Mouse (Mus musculus) ovary, postnatal 14 days (tissue): Measurements from ENCODE around the gene Mgll.

Experiments
- DNase-seq: peaks from one replicate; pipeline ENCODE4 v3.0.0; 2022; ENCODE audit warnings: low spot score

Mgll gene

DNA sequence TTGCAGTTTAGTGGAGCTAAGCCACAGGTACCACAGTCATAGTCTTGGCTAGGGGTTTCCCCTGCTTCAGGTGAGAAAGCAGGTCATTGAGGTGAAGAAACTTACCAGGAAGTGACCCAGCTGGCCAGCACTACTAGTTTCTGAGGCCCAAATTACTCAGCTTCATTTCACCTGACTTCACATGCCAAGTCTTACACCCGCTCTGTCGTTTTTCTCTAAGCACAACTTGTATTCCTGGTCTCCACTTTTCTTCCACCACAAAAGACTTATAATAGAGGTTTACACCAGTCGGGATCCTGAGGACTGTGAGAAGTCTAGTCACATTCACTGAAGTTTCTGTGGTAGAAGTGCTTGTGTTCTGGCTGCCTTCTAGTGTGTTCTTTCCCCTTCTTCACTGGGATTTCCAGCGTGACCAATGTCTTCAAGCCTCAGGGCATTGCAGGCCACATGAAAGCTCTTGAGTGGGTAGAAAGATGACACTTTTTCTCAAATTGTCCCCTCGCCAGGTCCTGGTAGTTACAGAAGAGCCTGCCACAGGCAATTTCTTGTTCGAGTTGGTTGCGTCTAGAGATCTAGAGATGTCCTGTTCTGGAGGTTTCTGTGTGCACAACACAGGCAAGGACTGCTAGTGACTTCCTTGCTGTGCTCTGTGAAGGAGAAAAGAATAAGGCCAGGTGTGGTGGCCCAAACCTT lies 6.0 kb upstream of the Mgll start:
- no peak for DNase-seq

DNA sequence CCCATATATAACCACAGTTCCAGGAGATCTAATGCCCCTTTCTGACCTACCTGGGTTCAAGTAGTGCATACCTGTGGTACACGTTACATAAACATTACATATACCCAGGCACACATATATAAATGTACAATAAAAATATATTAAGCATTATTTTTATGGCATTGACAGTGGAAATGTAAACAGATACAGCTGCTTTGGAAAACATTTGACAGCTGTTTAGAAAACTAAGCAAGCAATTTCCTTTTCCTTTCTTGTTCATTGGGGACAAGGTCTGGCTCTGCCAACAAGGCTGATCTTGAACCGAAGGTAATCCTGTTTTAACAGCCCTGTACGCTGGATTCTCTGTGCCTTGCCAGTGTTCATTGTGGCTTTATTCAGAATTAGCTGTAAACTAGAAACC lies 3.2 kb upstream of the Mgll start:
- no peak for DNase-seq

DNA sequence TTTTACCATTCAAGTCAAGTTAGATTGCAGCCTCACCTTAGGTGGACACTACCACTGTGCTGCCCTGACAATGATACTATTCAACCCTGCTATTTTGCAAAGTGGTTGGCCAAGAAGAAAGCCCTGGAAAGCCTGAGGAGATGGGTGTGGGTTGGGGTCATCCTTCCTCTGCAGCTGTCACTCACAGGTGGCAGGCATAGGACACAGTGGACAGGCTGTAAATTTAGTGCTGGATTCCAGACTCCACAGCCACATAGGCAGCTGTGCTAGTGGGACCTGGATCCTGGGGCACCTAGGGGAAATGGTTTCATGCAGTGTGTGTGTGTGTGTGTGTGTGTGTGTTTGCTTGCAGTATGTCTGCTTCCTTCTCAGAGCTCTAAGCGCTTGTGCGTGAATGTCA lies 1.3 kb upstream of the Mgll start:
- DNase-seq = no peak

- DNase-seq = no peak
These were observed 353 bp upstream of the Mgll start for GRCm38 (mm10) chr6:88723806-88724312.

DNA sequence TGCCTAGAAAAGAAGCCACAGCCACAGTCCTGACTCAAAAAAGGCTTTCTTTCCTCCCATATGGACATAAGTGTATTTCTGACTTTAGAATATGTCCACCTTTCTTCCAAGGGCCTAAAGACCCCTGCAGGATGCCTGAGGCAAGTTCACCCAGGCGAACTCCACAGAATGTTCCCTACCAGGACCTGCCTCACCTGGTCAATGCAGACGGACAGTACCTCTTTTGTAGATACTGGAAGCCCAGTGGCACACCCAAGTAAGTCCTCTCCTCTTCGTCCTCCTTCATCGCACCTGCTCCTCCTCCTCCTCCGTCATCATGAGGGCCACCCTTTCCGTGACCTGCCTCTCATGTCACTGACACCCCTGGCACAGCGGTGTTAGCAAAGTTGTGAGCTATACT lies 1.4 kb downstream of the Mgll start:
- DNase-seq = no peak

- DNase-seq = no peak
These were observed 2.3 kb downstream of the Mgll start for GRCm38 (mm10) chr6:88726252-88727211.

GRCm38 (mm10) chr6:88727490-88727889 lies 3.3 kb downstream of the Mgll start:
- DNase-seq = no peak

GRCm38 (mm10) chr6:88728054-88728453 lies 3.8 kb downstream of the Mgll start:
- no peak for DNase-seq

GRCm38 (mm10) chr6:88728515-88728914 lies 4.3 kb downstream of the Mgll start:
- DNase-seq = no peak

- DNase-seq = no peak
These were observed 7.1 kb downstream of the Mgll start for GRCm38 (mm10) chr6:88731211-88731751.

DNA sequence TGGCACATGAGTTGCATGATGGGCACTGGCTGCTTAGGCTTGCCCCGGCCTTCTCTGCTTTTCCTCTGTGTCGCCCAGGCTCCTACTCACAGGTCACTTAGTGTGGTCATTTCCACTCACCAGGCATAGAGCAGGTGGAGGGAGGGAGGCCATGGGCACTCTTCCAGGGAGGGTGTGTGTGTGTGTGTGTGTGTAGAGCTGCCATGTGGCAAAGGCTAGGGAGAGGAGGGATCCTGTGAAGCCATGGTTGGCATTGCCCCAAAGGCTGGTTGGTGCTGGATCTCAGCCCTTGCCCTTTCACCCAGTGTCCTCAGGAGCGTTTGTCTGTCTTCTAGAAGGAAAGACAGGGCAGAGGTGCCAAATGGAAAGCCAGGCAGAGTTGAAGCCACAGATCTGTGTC lies 7.8 kb downstream of the Mgll start:
- peak; percentile 43 for DNase-seq

DNA sequence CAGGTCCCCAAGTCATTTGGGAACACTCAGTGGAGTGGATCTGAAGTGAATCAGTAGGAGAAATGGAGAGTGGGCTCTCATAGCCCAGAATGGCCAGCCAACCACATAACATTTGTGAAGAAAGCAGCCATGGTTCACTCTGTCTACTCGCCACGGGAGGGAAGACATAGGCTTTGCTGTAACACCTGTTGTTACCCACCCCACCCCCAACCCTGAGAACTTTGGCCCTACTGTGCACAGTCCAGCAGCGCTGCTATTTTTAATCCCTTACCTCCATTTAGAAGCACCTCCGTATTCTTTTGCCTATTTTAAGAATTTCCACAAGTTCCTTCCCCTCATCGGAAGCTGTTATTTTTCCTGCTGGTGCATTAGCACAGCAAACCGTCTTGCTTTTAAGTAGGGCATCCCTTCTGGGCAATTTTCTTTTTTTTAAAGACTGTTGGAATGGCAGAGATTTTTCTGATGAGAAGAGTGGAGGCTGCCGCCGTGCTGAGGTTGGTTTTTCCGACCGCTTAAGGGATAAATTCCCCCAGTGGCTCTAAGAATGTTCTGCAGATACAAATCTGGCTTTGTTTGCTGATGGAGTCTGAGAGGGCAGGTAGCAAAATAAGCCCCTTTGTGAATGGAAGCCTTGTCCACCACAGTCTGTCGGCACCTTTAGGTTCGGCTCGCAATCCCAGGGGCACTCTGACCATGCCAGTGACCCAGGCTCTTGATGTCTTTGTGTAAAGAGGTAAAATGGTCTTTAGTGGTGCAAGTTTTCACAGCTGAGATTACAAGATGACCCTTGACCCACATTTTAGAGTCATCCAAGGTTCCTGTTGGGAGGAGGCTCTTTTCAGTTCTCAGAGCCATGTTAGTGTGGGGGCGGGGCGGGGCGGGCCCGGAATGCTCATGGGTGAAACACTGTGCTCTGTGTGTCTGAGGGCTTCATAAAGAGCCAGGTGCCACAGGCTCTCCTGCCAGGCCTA lies 8.7 kb downstream of the Mgll start:
- no peak for DNase-seq

GRCm38 (mm10) chr6:88736337-88736736 lies 12.1 kb downstream of the Mgll start:
- DNase-seq = no peak

GRCm38 (mm10) chr6:88736741-88737508 lies 12.7 kb downstream of the Mgll start:
- no peak for DNase-seq

DNA sequence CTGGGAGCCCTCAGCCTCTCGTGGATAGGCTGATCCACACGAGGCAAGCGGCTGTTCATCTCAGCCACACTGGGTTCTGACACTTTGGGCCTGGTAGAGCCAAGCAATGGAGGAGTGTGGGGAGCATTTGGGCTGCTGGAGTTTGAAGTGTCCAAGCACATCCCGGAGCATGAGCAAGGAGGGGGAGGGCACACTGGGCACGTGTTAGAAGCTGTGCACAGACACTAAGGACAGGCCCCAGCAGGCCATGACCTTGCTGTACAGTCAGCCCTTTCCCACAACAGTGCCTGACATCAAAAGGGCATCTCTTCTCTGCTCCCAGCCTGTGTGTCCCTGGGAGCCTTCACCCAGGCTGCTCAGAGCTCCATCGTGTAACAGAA lies 13.3 kb downstream of the Mgll start:
- no peak for DNase-seq

GRCm38 (mm10) chr6:88741041-88741440 lies 16.8 kb downstream of the Mgll start:
- DNase-seq = no peak

DNA sequence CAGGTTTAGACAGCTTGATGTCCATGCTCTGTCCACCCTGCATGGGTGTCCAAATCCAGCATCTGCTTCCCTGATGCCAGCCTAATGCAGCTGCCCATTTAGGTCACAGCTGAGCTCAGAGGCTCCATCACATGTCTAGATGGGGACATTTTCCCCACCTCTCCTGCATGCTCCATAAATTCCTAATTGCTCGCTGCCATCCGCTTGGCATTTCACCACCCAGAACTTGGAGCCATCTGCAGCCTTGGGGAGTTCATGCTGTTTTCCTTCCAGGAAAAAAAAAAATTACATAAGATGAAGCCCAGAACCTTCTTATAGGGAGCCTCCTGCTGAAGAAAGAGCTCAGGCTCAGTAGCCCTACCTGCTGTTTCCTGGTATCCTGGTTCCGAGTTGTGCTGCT lies 17.6 kb downstream of the Mgll start:
- no peak for DNase-seq

GRCm38 (mm10) chr6:88742286-88743011 lies 18.2 kb downstream of the Mgll start:
- DNase-seq = no peak

DNA sequence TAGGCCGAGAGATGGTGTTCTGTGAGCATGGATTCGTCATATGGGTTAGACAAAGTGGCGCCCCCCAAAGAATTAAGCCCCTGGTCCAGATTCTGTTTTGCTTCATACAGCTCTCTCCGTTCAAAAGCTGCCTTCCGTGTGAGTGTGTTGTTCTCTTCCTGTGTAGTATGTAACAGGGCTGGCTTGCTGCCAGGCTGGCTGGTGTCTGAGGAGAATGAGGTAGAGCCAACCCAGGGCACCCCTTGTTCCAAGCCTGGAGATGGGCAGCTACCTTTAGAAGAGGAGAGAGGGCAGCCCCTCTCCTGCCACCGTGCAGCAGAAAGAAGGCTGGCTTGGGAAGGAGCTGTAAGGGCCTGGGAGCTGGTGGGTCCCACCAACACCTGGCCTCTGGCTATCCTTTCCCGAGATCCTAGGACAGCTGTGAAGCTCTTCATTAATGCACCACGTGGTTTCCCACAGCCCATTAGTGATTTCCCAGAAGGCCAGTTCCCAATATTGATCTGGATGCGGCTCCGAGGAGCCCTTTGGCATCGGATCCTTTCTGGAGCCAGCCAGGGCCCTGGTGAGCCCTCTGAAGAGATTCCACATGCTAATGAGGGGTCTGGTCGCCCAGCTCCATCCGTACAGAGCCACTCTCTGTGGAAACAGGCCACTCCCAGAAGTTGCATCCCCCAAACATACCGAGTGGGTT lies 19.5 kb downstream of the Mgll start:
- no peak for DNase-seq

DNA sequence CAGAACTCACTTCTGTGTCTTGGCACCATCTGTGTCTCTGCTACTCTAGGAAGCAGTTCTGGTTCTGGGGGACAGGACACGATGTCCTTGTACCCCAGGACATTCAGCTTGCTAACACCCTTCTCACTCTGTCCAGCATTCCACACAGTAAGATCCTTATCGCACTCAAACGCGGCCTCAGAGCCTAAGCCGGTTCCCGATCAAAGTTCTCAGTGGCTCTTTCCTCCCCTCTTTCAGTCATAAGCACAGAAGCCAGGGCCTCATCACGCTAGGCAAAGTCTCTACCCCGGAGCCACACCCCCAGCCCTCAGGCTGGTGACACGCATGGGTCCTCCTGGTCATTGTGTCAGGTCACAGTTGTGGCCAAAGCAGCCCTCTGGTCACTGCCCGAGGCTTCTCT lies 20.8 kb downstream of the Mgll start:
- no peak for DNase-seq
